Mouse (Mus musculus): Measurements from ENCODE around the gene Thoc3. TPM values are rescaled to one million over a fixed set of nuclear protein-coding genes. Genes with fewer than 3 reads are reported as not detected.
"Not testable (repeated sequence)": the region's sequence is repeated elsewhere in the genome, so short reads cannot be mapped to it uniquely, and the experiment has no call there.

The Thoc3 gene
- total and polyA plus RNA-seq, 2 experiments: 19.2 to 27.7 TPM

- 70% methylated on average over 3 of the region's 3 CpGs for WGBS
- peaks cover 10% of the 10 kb centered on the region; the same call in 1 of the 2 replicates for H3K4me1 ChIP-seq (ENCODE audit: control insufficient read depth, insufficient read depth, low read length)
- H3K27ac ChIP-seq (replicated peaks; ENCODE audit: insufficient read depth, low read depth, low read length): no peak overlapping the region
- H3K4me3 ChIP-seq (ENCODE audit: insufficient read depth, low read depth, low read length): no peak overlapping the region
- no peak for DNase-seq (ENCODE audit: extremely low read depth, low read depth, low spot score)
- H3K36me3 ChIP-seq (ENCODE audit: control insufficient read depth, insufficient read depth, low read length): no peaks in the 10 kb centered on the region; the same call in 1 of the 2 replicates
- H3K9ac ChIP-seq (ENCODE audit: low read depth, low read length): no peak overlapping the region
- H3K79me2 ChIP-seq (ENCODE audit: control insufficient read depth, insufficient read depth, low read length): peaks cover 8% of the 10 kb centered on the region; the same call in 1 of the 2 replicates
- TF ChIP-seq POLR2A (IDR thresholded peaks at IDR 0.05; ENCODE audit: extremely low read depth, insufficient read depth, low read length) (no peak), CTCF (IDR thresholded peaks at IDR 0.05; ENCODE audit: low read depth, low read length) (no peak)
- H3K27me3 ChIP-seq (ENCODE audit: control insufficient read depth, insufficient read depth, low read length): no peaks in the 10 kb centered on the region
Measured at GRCm38 (mm10) chr13:54501957-54502690, 33.5 kb upstream of the Thoc3 start.

GRCm38 (mm10) chr13:54501352-54501751 is 32.7 kb upstream of the Thoc3 start:
- no peak overlapping the region for H3K27ac ChIP-seq (replicated peaks; ENCODE audit: insufficient read depth, low read depth, low read length)
- H3K36me3 ChIP-seq (ENCODE audit: control insufficient read depth, insufficient read depth, low read length): no peaks in the 10 kb centered on the region; the same call in 1 of the 2 replicates
- no peaks in the 10 kb centered on the region for H3K27me3 ChIP-seq (ENCODE audit: control insufficient read depth, insufficient read depth, low read length)
- H3K9ac ChIP-seq (ENCODE audit: low read depth, low read length): no peak overlapping the region
- no peak for TF ChIP-seq CTCF (IDR thresholded peaks at IDR 0.05; ENCODE audit: low read depth, low read length)
- no peak for TF ChIP-seq POLR2A (IDR thresholded peaks at IDR 0.05; ENCODE audit: extremely low read depth, insufficient read depth, low read length)
- no peak for DNase-seq (ENCODE audit: extremely low read depth, low read depth, low spot score)
- H3K4me3 ChIP-seq (ENCODE audit: insufficient read depth, low read depth, low read length): no peak overlapping the region
- 86% methylated on average over 2 of the region's 2 CpGs for WGBS
- H3K4me1 ChIP-seq (ENCODE audit: control insufficient read depth, insufficient read depth, low read length): peaks cover 6% of the 10 kb centered on the region; the same call in 1 of the 2 replicates
- peaks cover 8% of the 10 kb centered on the region; the same call in 1 of the 2 replicates for H3K79me2 ChIP-seq (ENCODE audit: control insufficient read depth, insufficient read depth, low read length)

- H3K36me3 ChIP-seq (ENCODE audit: control insufficient read depth, insufficient read depth, low read length); H3K4me3 ChIP-seq (ENCODE audit: insufficient read depth, low read depth, low read length); H3K79me2 ChIP-seq (ENCODE audit: control insufficient read depth, insufficient read depth, low read length); H3K27me3 ChIP-seq (ENCODE audit: control insufficient read depth, insufficient read depth, low read length); H3K4me1 ChIP-seq (ENCODE audit: control insufficient read depth, insufficient read depth, low read length); DNase-seq (ENCODE audit: extremely low read depth, low read depth, low spot score); H3K27ac ChIP-seq (replicated peaks; ENCODE audit: insufficient read depth, low read depth, low read length); H3K9ac ChIP-seq (ENCODE audit: low read depth, low read length): not testable (repeated sequence)
- WGBS: 93% methylated on average over 7 of the region's 7 CpGs
Measured at GRCm38 (mm10) chr13:54499551-54499950, 30.9 kb upstream of the Thoc3 start.

GRCm38 (mm10) chr13:54491381-54491780 is 22.7 kb upstream of the Thoc3 start:
- H3K27ac ChIP-seq (replicated peaks; ENCODE audit: insufficient read depth, low read depth, low read length): no peak overlapping the region
- WGBS: 88% methylated on average over 6 of the region's 6 CpGs
- H3K4me3 ChIP-seq (ENCODE audit: insufficient read depth, low read depth, low read length): no peak overlapping the region
- DNase-seq (ENCODE audit: extremely low read depth, low read depth, low spot score): no peak
- H3K27me3 ChIP-seq (ENCODE audit: control insufficient read depth, insufficient read depth, low read length): no peaks in the 10 kb centered on the region
- H3K36me3 ChIP-seq (ENCODE audit: control insufficient read depth, insufficient read depth, low read length): no peaks in the 10 kb centered on the region
- TF ChIP-seq CTCF (IDR thresholded peaks at IDR 0.05; ENCODE audit: low read depth, low read length) (no peak), POLR2A (IDR thresholded peaks at IDR 0.05; ENCODE audit: extremely low read depth, insufficient read depth, low read length) (no peak)
- H3K4me1 ChIP-seq (ENCODE audit: control insufficient read depth, insufficient read depth, low read length): no peaks in the 10 kb centered on the region
- H3K9ac ChIP-seq (ENCODE audit: low read depth, low read length): no peak overlapping the region
- H3K79me2 ChIP-seq (ENCODE audit: control insufficient read depth, insufficient read depth, low read length): no peaks in the 10 kb centered on the region

GRCm38 (mm10) chr13:54490411-54490810 is 21.8 kb upstream of the Thoc3 start:
- H3K9ac ChIP-seq (ENCODE audit: low read depth, low read length): no peak overlapping the region
- H3K79me2 ChIP-seq (ENCODE audit: control insufficient read depth, insufficient read depth, low read length): no peaks in the 10 kb centered on the region
- no peak overlapping the region for H3K4me3 ChIP-seq (ENCODE audit: insufficient read depth, low read depth, low read length)
- H3K4me1 ChIP-seq (ENCODE audit: control insufficient read depth, insufficient read depth, low read length): no peaks in the 10 kb centered on the region
- no peak overlapping the region for H3K27ac ChIP-seq (replicated peaks; ENCODE audit: insufficient read depth, low read depth, low read length)
- H3K36me3 ChIP-seq (ENCODE audit: control insufficient read depth, insufficient read depth, low read length): no peaks in the 10 kb centered on the region
- 77% methylated on average over 5 of the region's 5 CpGs for WGBS
- TF ChIP-seq CTCF (IDR thresholded peaks at IDR 0.05; ENCODE audit: low read depth, low read length) (no peak), POLR2A (IDR thresholded peaks at IDR 0.05; ENCODE audit: extremely low read depth, insufficient read depth, low read length) (no peak)
- DNase-seq (ENCODE audit: extremely low read depth, low read depth, low spot score): no peak
- no peaks in the 10 kb centered on the region for H3K27me3 ChIP-seq (ENCODE audit: control insufficient read depth, insufficient read depth, low read length)

GRCm38 (mm10) chr13:54481498-54481897 is 12.8 kb upstream of the Thoc3 start:
- Histone ChIP-seq H3K4me1 (ENCODE audit: control insufficient read depth, insufficient read depth, low read length) (no peaks in the 10 kb centered on the region), H3K36me3 (ENCODE audit: control insufficient read depth, insufficient read depth, low read length) (no peaks in the 10 kb centered on the region), H3K79me2 (ENCODE audit: control insufficient read depth, insufficient read depth, low read length) (no peaks in the 10 kb centered on the region), H3K27ac (replicated peaks; ENCODE audit: insufficient read depth, low read depth, low read length) (no peak overlapping the region), H3K27me3 (ENCODE audit: control insufficient read depth, insufficient read depth, low read length) (no peaks in the 10 kb centered on the region), H3K9ac (ENCODE audit: low read depth, low read length) (no peak overlapping the region), H3K4me3 (ENCODE audit: insufficient read depth, low read depth, low read length) (no peak overlapping the region)
- TF ChIP-seq CTCF (IDR thresholded peaks at IDR 0.05; ENCODE audit: low read depth, low read length) (no peak), POLR2A (IDR thresholded peaks at IDR 0.05; ENCODE audit: extremely low read depth, insufficient read depth, low read length) (no peak)
- no peak for DNase-seq (ENCODE audit: extremely low read depth, low read depth, low spot score)
- 78% methylated on average over 14 of the region's 14 CpGs for WGBS
